Mouse (Mus musculus) embryo, embryonic 10 days (tissue): ENCODE measurements around the gene Ttyh2.

Source experiments
- DNase-seq: peaks from one replicate; pipeline ENCODE4 v3.0.0-alpha.2; 2015; ENCODE audit warnings: low spot score

Ttyh2 gene

GRCm38 (mm10) chr11:114682321-114682900 lies 7.2 kb downstream of the Ttyh2 start:
- no peak for DNase-seq

GRCm38 (mm10) chr11:114683029-114683721 lies 7.9 kb downstream of the Ttyh2 start:
- no peak for DNase-seq

- DNase-seq: peak; percentile 57
Observed at GRCm38 (mm10) chr11:114683722-114684621, 8.7 kb downstream of the Ttyh2 start.

- peak; percentile 64 for DNase-seq
Observed at GRCm38 (mm10) chr11:114684627-114685373, 9.6 kb downstream of the Ttyh2 start.

- no peak for DNase-seq
Observed at GRCm38 (mm10) chr11:114685526-114686040, 10.4 kb downstream of the Ttyh2 start.

GRCm38 (mm10) chr11:114686221-114686959 lies 11.2 kb downstream of the Ttyh2 start:
- no peak for DNase-seq

GRCm38 (mm10) chr11:114687574-114688188 lies 12.4 kb downstream of the Ttyh2 start:
- no peak for DNase-seq

- no peak for DNase-seq
Observed at GRCm38 (mm10) chr11:114688729-114689128, 13.5 kb downstream of the Ttyh2 start.

GRCm38 (mm10) chr11:114690192-114690591 lies 15.0 kb downstream of the Ttyh2 start:
- DNase-seq: no peak

- DNase-seq: no peak
Observed at GRCm38 (mm10) chr11:114691454-114692182, 16.4 kb downstream of the Ttyh2 start.

GRCm38 (mm10) chr11:114692601-114693000 lies 17.4 kb downstream of the Ttyh2 start:
- DNase-seq: no peak

- DNase-seq: no peak
Observed at GRCm38 (mm10) chr11:114693456-114693855, 18.2 kb downstream of the Ttyh2 start.

- DNase-seq: no peak
Observed at GRCm38 (mm10) chr11:114694451-114694850, 19.2 kb downstream of the Ttyh2 start.

GRCm38 (mm10) chr11:114698496-114698895 lies 23.3 kb downstream of the Ttyh2 start:
- DNase-seq: no peak

- no peak for DNase-seq
Observed at GRCm38 (mm10) chr11:114699511-114699910, 24.3 kb downstream of the Ttyh2 start.

GRCm38 (mm10) chr11:114702311-114702995 lies 27.2 kb downstream of the Ttyh2 start:
- DNase-seq: no peak

- DNase-seq: no peak
Observed at GRCm38 (mm10) chr11:114702996-114703361, 27.7 kb downstream of the Ttyh2 start.

- DNase-seq: no peak
Observed at GRCm38 (mm10) chr11:114704071-114704913, 29.1 kb downstream of the Ttyh2 start.
